Mouse (Mus musculus) forebrain, embryonic 13.5 days (tissue): ENCODE data around the gene Gnpat. TPM values are rescaled to one million over a fixed set of nuclear protein-coding genes. Genes with fewer than 3 reads are reported as not detected.
A peak's percentile ranks its signal among the peaks of the same experiment; 100 is the strongest.

Experiments used
- ATAC-seq: fragments of 200-750 bp; cut with Nextera tagmentation; 2 replicates; pipeline ENCODE4 v1.8.0; 2017
- H3K27ac ChIP-seq: fragments of 300-500 bp; sonication (generic); 2 replicates; pipeline ENCODE4 v1.5.1; 2015; ENCODE audit warnings: inconsistent platforms, mild to moderate bottlenecking, moderate library complexity
- H3K27me3 ChIP-seq: fragments of 300-500 bp; sonication (generic); 2 replicates; pipeline ENCODE4 v1.6.1; 2015; ENCODE audit warnings: mild to moderate bottlenecking, inconsistent platforms
- H3K36me3 ChIP-seq: fragments of 300-500 bp; sonication (generic); 2 replicates; pipeline ENCODE4 v1.6.1; 2015; ENCODE audit warnings: mild to moderate bottlenecking, inconsistent platforms; ENCODE audit not compliant: poor library complexity, severe bottlenecking
- H3K4me1 ChIP-seq: fragments of 300-500 bp; sonication (generic); 2 replicates; pipeline ENCODE4 v1.6.1; 2015; ENCODE audit warnings: inconsistent platforms
- H3K4me2 ChIP-seq: fragments of 300-500 bp; sonication (generic); 2 replicates; pipeline ENCODE4 v1.6.1; 2015; ENCODE audit warnings: inconsistent platforms, mild to moderate bottlenecking, moderate library complexity
- H3K4me3 ChIP-seq: fragments of 300-500 bp; sonication (generic); 2 replicates; pipeline ENCODE4 v1.5.1; 2015; ENCODE audit warnings: mild to moderate bottlenecking, inconsistent platforms
- H3K9ac ChIP-seq: fragments of 300-500 bp; sonication (generic); 2 replicates; pipeline ENCODE4 v1.6.1; 2015; ENCODE audit warnings: mild to moderate bottlenecking, inconsistent platforms
- H3K9me3 ChIP-seq: fragments of 300-500 bp; sonication (generic); replicated peaks from 2 replicates; pipeline ENCODE4 v1.6.1; 2016; ENCODE audit warnings: inconsistent platforms
- WGBS: fragments of 180-500 bp; shearing (Covaris S2); methylation state at CpG from one replicate; pipeline ENCODE4 v1.1.7; 2015; 5-methylcytosine and 5-hydroxymethylcytosine counted together
- polyA plus RNA-seq: library from polyadenylated mRNA; unstranded; fragments of >200 nt; fragmentation: Nextera tagmentation; extraction: Ambion mirVana; gene quantifications from 2 replicates; pipeline ENCODE4 v1.2.1, GENCODE M21; 2015

The Gnpat gene
- polyA plus RNA-seq, 1 experiment from 2014 or later, result 100 TPM

GRCm38 (mm10) chr8:124888385-124888784, 25.6 kb downstream of the Gnpat start:
- ATAC-seq, result no peak
- no peak overlapping the region for H3K4me3 ChIP-seq
- H3K27me3 ChIP-seq, result no peaks in the 10 kb centered on the region
- H3K27ac ChIP-seq, result no peak overlapping the region
- no peak overlapping the region for H3K9ac ChIP-seq
- peaks cover 90% of the 10 kb centered on the region for H3K36me3 ChIP-seq
- peaks cover 6% of the 10 kb centered on the region; the same call in 1 of the 2 replicates for H3K9me3 ChIP-seq
- WGBS, result 97% methylated on average over 5 of the region's 5 CpGs
- H3K4me1 ChIP-seq, result no peaks in the 10 kb centered on the region
- no peak overlapping the region for H3K4me2 ChIP-seq

- H3K9ac ChIP-seq, result no peak overlapping the region
- peaks cover 72% of the 10 kb centered on the region for H3K36me3 ChIP-seq
- 78% methylated on average over 3 of the region's 3 CpGs for WGBS
- no peaks in the 10 kb centered on the region for H3K27me3 ChIP-seq
- no peak overlapping the region for H3K27ac ChIP-seq
- peaks cover 6% of the 10 kb centered on the region; the same call in 1 of the 2 replicates for H3K9me3 ChIP-seq
- no peak overlapping the region for H3K4me3 ChIP-seq
- peaks cover 16% of the 10 kb centered on the region for H3K4me1 ChIP-seq
- H3K4me2 ChIP-seq, result no peak overlapping the region
- ATAC-seq, result no peak
These were observed 29.8 kb downstream of the Gnpat start for GRCm38 (mm10) chr8:124892596-124892995.

GRCm38 (mm10) chr8:124896010-124896631, 33.3 kb downstream of the Gnpat start:
- Histone ChIP-seq H3K9me3 (no peaks in the 10 kb centered on the region), H3K36me3 (peaks cover 57% of the 10 kb centered on the region), H3K27ac (no peak overlapping the region), H3K27me3 (no peaks in the 10 kb centered on the region), H3K4me2 (peak overlapping the region; percentile 99), H3K4me1 (peaks cover 28% of the 10 kb centered on the region), H3K9ac (peak overlapping the region; percentile 89), H3K4me3 (peak overlapping the region; percentile 98)
- 83% methylated on average over 26 of the region's 26 CpGs for WGBS
- ATAC-seq, result no peak

- Histone ChIP-seq H3K9ac (peak overlapping the region; percentile 89), H3K27ac (peak overlapping the region; percentile 70), H3K9me3 (no peaks in the 10 kb centered on the region), H3K4me1 (peaks cover 28% of the 10 kb centered on the region), H3K4me3 (peak overlapping the region; percentile 98), H3K4me2 (peak overlapping the region; percentile 99), H3K36me3 (peaks cover 55% of the 10 kb centered on the region), H3K27me3 (no peaks in the 10 kb centered on the region)
- WGBS, result 1% methylated on average over 51 of the region's 60 CpGs
- ATAC-seq, result peak; percentile 26
These were observed 34.0 kb downstream of the Gnpat start for GRCm38 (mm10) chr8:124896632-124897385.

DNA sequence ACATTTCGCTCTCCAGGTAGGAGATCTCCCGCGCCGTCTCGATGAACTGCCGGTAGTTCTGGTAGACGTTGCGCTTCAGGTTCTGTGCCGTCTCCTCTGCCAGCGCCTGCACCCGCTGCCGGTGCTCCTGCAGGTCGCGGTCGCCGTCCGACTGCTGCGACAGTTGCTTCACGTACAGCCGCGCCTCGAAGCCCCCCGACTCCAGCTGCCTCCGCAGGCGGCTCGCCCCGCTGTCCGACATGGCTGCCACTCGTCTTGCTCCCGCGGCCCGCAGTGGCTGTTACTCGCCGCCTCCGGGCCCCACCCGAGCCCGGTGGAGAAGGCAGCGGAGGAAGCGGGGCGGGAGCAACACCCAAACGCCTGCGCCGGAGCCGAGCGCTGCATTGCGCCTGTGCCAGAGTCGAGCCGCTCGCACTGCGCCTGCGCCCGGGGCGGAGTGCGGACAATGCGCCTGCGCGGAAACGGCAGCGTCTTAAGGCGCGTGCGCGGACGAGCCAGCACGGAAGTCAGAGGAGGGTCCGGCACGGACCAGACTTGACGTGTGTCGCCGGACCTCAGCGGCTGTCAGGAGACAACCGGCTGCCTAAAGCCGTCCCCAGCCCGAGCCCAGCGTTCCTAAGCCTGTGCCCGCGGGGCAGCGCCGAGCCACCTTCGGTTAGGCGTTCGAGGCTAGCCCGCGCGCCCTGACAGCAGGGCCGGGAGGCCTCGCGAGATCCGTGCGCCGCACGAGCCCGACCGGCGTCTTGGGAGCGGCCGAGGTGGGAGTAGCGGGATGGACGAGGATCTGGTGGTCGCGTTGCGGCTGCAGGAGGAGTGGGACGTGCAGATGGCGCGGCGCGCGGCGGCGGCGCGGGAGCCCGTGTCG, 34.8 kb downstream of the Gnpat start, which contains the start of the genes Exoc8 and Sprtn:
Exoc8 (minus strand) TSS at position 320 of the 865 bp plus-strand sequence.
Sprtn (plus strand) TSS at position 501 of the 865 bp plus-strand sequence.
- WGBS, result under 1% methylated on average over 113 of the region's 114 CpGs
- peak within 1 kb of the TSS; percentile 98 for H3K4me3 ChIP-seq
- peak within 1 kb of the TSS; percentile 70 for H3K27ac ChIP-seq
- H3K27me3 ChIP-seq, result no peaks in the 10 kb centered on the region
- H3K9ac ChIP-seq, result peak within 1 kb of the TSS; percentile 89
- ATAC-seq, result peak; percentile 92
- H3K4me1 ChIP-seq, result peaks cover 28% of the 10 kb centered on the region
- peak within 1 kb of the TSS; percentile 99 for H3K4me2 ChIP-seq
- peaks cover 56% of the 10 kb centered on the region for H3K36me3 ChIP-seq
- H3K9me3 ChIP-seq, result no peaks in the 10 kb centered on the region

DNA sequence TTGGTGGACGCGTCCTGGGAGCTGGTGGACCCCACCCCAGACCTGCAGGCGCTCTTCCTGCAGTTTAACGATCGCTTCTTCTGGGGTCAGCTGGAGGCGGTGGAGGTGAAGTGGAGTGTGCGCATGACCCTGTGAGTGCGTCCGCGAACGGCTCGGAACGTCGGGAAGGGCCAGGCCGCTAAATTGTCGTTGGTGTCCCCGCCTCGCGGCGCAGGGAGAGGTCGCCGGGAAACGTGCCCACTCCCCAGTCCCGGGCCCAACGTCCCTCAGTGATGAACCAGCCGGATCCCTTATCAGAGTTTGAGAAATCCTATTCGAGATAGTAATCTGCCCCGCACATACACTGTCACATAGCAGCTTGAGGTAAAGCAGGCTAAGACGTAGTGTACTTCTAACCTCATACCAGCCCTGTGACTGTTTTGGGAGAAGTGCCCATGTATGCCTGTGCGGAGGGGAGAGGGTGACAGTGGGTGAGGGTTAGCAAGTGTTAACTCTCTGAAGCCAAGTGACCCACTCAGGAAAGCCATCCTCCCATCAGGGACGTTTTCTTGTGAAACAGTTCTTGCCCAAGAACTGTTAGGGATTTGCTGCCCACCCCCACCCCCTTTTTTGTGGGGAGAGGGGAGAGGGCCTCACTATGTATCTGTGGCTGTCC, 35.5 kb downstream of the Gnpat start:
- H3K36me3 ChIP-seq, result peaks cover 64% of the 10 kb centered on the region
- no peaks in the 10 kb centered on the region for H3K9me3 ChIP-seq
- peak overlapping the region; percentile 89 for H3K9ac ChIP-seq
- peak overlapping the region; percentile 98 for H3K4me3 ChIP-seq
- 8% methylated on average over 31 of the region's 31 CpGs for WGBS
- H3K4me2 ChIP-seq, result peak overlapping the region; percentile 99
- peak; percentile 3; the same call in 1 of the 2 replicates for ATAC-seq
- H3K27me3 ChIP-seq, result no peaks in the 10 kb centered on the region
- peaks cover 28% of the 10 kb centered on the region for H3K4me1 ChIP-seq
- H3K27ac ChIP-seq, result peak overlapping the region; percentile 63

DNA sequence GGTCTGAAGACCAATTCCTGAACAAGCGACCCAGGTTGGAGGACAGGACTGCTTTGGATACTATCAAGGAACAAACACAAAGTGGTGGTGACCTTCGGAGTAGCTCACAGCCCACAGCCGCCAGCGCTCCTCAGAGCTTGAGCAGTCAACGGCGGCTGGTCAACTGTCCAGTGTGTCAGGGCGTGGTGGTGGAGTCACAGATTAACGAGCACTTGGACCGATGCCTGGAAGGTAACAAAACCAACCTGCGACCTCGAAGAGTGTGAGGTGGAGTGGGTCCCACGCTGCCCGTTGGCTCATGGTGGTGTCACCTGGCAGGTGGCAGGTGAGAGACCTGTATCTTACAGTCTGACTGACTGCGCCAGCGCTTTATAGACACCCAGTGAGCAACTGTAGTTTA, 40.4 kb downstream of the Gnpat start:
- peaks cover 15% of the 10 kb centered on the region for H3K4me1 ChIP-seq
- H3K9ac ChIP-seq, result no peak overlapping the region
- 90% methylated on average over 15 of the region's 15 CpGs for WGBS
- H3K27me3 ChIP-seq, result no peaks in the 10 kb centered on the region
- H3K36me3 ChIP-seq, result peaks cover 80% of the 10 kb centered on the region
- no peaks in the 10 kb centered on the region for H3K9me3 ChIP-seq
- no peak overlapping the region for H3K27ac ChIP-seq
- H3K4me3 ChIP-seq, result no peak overlapping the region
- no peak for ATAC-seq
- H3K4me2 ChIP-seq, result no peak overlapping the region

GRCm38 (mm10) chr8:124905482-124905881, 42.6 kb downstream of the Gnpat start:
- Histone ChIP-seq H3K4me1 (peaks cover 3% of the 10 kb centered on the region; the same call in 1 of the 2 replicates), H3K27me3 (no peaks in the 10 kb centered on the region), H3K9me3 (no peaks in the 10 kb centered on the region), H3K36me3 (peaks cover 89% of the 10 kb centered on the region), H3K9ac (no peak overlapping the region), H3K4me3 (no peak overlapping the region), H3K27ac (no peak overlapping the region), H3K4me2 (no peak overlapping the region)
- ATAC-seq, result no peak
- WGBS, result 89% methylated on average over 2 of the region's 2 CpGs

DNA sequence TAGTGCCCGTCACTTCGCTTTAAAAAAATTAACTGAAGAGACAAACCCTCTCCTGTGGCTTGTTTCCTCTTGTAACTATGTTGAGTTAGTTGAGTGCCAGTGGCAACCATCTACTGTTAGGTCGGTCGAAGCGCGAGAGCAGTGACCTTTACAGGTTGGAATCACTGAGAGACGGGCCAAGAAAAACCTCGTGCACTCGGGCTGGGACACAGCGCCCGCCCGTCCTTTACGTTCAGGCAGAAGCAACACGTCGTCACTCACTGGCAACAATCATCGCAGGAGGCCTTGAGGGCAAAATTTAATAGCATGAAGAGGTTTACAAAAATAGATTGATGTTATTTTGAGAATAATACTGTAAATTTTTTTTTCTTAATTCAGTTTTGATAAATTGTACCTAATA, 47.1 kb downstream of the Gnpat start:
- no peak overlapping the region for H3K9ac ChIP-seq
- peaks cover 3% of the 10 kb centered on the region; the same call in 1 of the 2 replicates for H3K4me1 ChIP-seq
- no peak for ATAC-seq
- H3K27me3 ChIP-seq, result no peaks in the 10 kb centered on the region
- H3K4me2 ChIP-seq, result no peak overlapping the region
- H3K4me3 ChIP-seq, result no peak overlapping the region
- H3K36me3 ChIP-seq, result peaks cover 97% of the 10 kb centered on the region
- no peak overlapping the region for H3K27ac ChIP-seq
- no peaks in the 10 kb centered on the region for H3K9me3 ChIP-seq
- WGBS, result 95% methylated on average over 16 of the region's 16 CpGs

DNA sequence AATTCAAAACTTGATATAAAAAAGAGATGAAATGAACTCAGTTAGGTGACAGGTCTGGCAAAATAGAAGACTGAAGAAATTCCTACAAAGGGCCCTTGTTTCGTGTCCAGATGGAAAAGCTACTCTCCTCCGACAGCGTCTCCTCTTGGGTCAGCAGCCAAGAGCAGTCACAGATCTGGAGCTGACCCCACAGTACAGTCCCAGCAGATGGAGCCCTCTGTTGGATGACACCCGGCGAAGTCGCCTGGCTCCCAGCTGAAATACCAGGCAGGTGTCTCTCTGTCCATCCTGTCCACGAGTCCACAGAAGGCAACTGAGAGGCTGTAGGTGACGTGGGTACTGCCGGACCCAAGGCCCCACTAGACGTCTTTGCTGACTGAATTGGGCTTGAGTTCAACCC, 47.5 kb downstream of the Gnpat start:
- Histone ChIP-seq H3K4me2 (no peak overlapping the region), H3K27ac (no peak overlapping the region), H3K4me3 (no peak overlapping the region), H3K4me1 (peaks cover 3% of the 10 kb centered on the region; the same call in 1 of the 2 replicates), H3K36me3 (peaks cover 99% of the 10 kb centered on the region), H3K9ac (no peak overlapping the region), H3K9me3 (no peaks in the 10 kb centered on the region), H3K27me3 (no peaks in the 10 kb centered on the region)
- WGBS, result 89% methylated on average over 10 of the region's 10 CpGs
- ATAC-seq, result no peak
